Mouse (Mus musculus): ENCODE measurements around the gene Atf7ip. TPM values are rescaled to one million over a fixed set of nuclear protein-coding genes. Genes with fewer than 3 reads are reported as not detected.

The Atf7ip gene
- polyA plus RNA-seq, 1 experiment from 2014 or later, result 21.0 TPM

DNA sequence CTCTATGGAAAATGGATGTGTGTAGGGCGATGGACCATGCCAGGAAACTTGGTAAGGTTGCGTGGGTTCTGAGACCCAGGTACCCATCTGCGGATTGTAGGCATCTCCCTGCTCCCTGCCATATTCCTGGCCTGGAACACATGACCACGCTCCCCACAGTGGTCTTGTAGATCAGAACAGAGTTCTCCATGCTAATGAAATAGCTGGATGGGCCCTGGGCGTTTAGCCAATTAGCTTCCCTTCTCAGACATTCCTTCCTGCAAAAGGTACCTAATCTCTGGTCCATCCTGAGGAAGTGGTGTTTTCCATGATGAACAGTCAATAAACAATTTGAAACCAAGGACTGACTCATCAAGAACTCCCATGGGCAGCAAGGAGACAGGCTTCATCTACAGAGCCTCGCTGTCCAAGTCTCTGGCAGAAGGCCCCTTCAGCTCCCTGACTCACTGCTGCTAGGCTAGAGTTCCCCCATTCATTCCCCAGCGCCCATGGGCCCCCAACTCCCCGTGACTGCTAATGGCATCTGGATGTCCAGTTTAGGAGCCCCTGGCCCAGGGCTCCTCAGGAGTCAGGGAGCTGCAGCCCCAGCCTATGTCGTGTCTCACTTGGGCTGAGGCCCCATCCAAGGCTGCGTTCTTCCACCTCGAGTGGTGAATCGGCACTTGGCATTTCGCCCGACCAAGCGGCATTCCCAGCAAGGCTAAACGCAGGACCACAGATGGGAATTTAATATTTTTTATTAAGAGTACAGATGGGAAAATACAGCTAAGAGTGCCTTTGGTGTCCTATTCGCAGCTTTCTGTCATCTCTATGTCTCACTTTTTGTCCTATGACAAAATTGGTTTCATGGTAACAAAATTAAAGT lies 105.6 kb downstream of the Atf7ip start:
- H3K27me3 ChIP-seq (replicated peaks; ENCODE audit: control insufficient read depth, insufficient read depth, low read length), result no peaks in the 10 kb centered on the region
- no peaks in the 10 kb centered on the region for H3K9me3 ChIP-seq (ENCODE audit: control insufficient read depth, low read length)
- H3K9ac ChIP-seq (ENCODE audit: low read depth, low read length), result no peak overlapping the region
- WGBS, result 95% methylated on average over 17 of the region's 17 CpGs
- H3K36me3 ChIP-seq (ENCODE audit: control insufficient read depth, insufficient read depth, low read length), result peaks cover 12% of the 10 kb centered on the region
- ATAC-seq, result no peak
- no peak overlapping the region for H3K4me3 ChIP-seq (ENCODE audit: low read length)
- H3K4me2 ChIP-seq (ENCODE audit: low read depth, low read length), result no peak overlapping the region
- no peak overlapping the region for H3K27ac ChIP-seq (ENCODE audit: low read length)
- H3K4me1 ChIP-seq (ENCODE audit: control insufficient read depth, insufficient read depth, low read length), result no peaks in the 10 kb centered on the region

DNA sequence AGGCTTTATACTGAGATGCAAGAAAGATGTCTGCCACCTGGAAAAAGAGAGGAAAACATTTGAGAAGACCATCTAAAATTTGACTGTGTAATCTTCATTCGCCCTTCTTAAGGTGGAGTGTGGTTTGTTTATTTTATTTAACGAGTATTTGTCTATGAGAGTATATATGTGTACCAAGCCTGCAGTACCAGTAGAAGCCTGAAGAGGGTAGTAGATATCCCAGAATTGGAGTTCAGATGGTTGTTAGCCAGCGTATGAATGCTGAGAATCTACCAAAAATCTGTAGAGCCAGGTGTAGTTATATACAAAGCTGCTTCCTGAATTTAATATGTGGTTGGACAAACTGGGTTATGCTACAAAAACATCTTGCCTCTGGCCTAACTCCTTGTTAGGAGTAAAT lies 106.3 kb downstream of the Atf7ip start:
- no peak overlapping the region for H3K4me3 ChIP-seq (ENCODE audit: low read length)
- 93% methylated on average over 3 of the region's 3 CpGs for WGBS
- H3K9ac ChIP-seq (ENCODE audit: low read depth, low read length), result no peak overlapping the region
- H3K4me1 ChIP-seq (ENCODE audit: control insufficient read depth, insufficient read depth, low read length), result no peaks in the 10 kb centered on the region
- no peak overlapping the region for H3K4me2 ChIP-seq (ENCODE audit: low read depth, low read length)
- no peaks in the 10 kb centered on the region for H3K9me3 ChIP-seq (ENCODE audit: control insufficient read depth, low read length)
- no peaks in the 10 kb centered on the region for H3K27me3 ChIP-seq (replicated peaks; ENCODE audit: control insufficient read depth, insufficient read depth, low read length)
- H3K36me3 ChIP-seq (ENCODE audit: control insufficient read depth, insufficient read depth, low read length), result peaks cover 9% of the 10 kb centered on the region
- no peak overlapping the region for H3K27ac ChIP-seq (ENCODE audit: low read length)
- ATAC-seq, result no peak

DNA sequence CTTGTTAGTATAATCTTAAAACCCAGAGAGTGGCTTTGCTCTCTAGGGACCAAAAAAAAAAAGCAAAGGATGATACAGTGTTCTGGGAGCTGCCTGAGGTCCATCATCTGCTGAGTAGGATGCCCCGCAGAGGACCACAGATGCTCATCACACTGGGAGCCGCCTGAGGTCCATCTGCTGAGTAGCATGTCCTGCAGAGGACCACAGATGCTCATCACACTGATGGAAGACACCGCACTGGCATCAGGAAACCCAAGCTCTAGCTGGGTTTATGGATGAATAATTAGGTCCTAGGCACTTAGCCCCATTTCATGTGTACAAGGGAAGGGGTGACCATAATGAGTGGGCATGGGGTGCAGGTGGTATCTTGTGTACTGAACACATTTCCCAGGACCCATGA lies 108.2 kb downstream of the Atf7ip start:
- no peaks in the 10 kb centered on the region for H3K4me1 ChIP-seq (ENCODE audit: control insufficient read depth, insufficient read depth, low read length)
- no peaks in the 10 kb centered on the region for H3K27me3 ChIP-seq (replicated peaks; ENCODE audit: control insufficient read depth, insufficient read depth, low read length)
- H3K27ac ChIP-seq (ENCODE audit: low read length), result no peak overlapping the region
- no peak overlapping the region for H3K4me3 ChIP-seq (ENCODE audit: low read length)
- peaks cover 3% of the 10 kb centered on the region; the same call in 1 of the 2 replicates for H3K36me3 ChIP-seq (ENCODE audit: control insufficient read depth, insufficient read depth, low read length)
- H3K9ac ChIP-seq (ENCODE audit: low read depth, low read length), result no peak overlapping the region
- no peak overlapping the region for H3K4me2 ChIP-seq (ENCODE audit: low read depth, low read length)
- 82% methylated on average over 3 of the region's 3 CpGs for WGBS
- no peaks in the 10 kb centered on the region for H3K9me3 ChIP-seq (ENCODE audit: control insufficient read depth, low read length)
- no peak for ATAC-seq

DNA sequence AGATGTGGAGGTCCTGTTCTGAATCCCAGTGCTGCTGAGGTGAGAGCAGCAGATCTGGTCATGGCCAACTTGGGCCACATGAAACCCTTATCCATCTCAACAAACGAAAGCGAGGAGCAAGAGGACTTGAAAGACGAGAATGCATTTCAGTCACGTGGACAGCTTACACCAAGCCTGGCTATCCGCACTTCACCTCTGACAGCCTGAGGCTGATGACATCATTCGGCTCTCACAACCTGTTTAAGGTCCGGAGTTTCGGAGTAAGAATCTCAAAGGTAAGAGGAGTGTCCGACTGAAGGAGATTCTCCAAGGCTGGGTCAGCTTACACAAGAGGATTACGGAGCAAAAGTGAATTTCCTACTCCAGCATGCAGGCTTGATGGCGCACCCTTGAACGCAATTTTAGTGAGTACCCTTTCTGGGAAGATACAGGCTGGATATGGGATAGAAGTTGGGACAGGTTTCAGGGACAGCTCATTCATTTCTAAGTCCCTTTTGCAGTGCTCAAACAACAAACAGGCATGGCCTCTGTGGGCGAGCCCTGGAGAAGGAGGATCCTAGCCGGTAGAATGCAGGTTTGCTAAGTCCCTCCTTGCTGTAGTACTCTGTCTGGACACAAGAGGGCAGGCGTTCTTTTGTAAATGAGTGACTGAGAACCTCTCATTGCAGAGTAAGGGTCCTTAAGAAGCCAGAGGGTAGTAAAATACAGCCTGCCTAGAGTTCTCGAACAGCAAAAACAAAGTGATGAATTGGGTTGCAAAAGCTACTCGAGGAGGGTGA lies 114.6 kb downstream of the Atf7ip start:
- ATAC-seq, result peak; percentile 50; the same call in 1 of the 2 replicates
- H3K4me1 ChIP-seq (ENCODE audit: control insufficient read depth, insufficient read depth, low read length), result no peaks in the 10 kb centered on the region
- no peaks in the 10 kb centered on the region for H3K36me3 ChIP-seq (ENCODE audit: control insufficient read depth, insufficient read depth, low read length)
- no peaks in the 10 kb centered on the region for H3K9me3 ChIP-seq (ENCODE audit: control insufficient read depth, low read length)
- WGBS, result 47% methylated on average over 17 of the region's 17 CpGs
- H3K4me3 ChIP-seq (ENCODE audit: low read length), result no peak overlapping the region
- H3K27ac ChIP-seq (ENCODE audit: low read length), result no peak overlapping the region
- H3K9ac ChIP-seq (ENCODE audit: low read depth, low read length), result no peak overlapping the region
- H3K4me2 ChIP-seq (ENCODE audit: low read depth, low read length), result peak overlapping the region; percentile 20; the same call in 1 of the 2 replicates
- no peaks in the 10 kb centered on the region for H3K27me3 ChIP-seq (replicated peaks; ENCODE audit: control insufficient read depth, insufficient read depth, low read length)

DNA sequence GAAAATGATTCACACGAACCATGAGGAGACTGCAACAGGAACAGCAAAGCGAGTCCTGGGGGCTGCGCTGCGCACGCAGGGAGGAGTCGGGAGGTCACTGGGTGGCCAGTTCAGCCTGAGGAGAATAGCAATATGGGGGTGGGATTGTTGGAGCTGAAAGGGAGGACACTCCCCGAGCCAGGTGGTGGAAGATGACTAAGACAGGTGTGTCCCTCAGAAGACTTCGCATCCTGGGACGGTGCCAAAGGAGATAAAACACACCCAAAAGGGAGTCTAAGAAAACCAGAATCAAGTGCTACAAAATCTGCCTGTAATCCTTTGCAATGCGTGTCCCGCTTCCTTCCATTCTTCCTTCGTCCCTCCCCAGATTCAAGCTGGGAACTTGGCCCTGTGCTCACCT lies 119.5 kb downstream of the Atf7ip start:
- H3K27ac ChIP-seq (ENCODE audit: low read length), result no peak overlapping the region
- H3K9ac ChIP-seq (ENCODE audit: low read depth, low read length), result no peak overlapping the region
- H3K9me3 ChIP-seq (ENCODE audit: control insufficient read depth, low read length), result no peaks in the 10 kb centered on the region
- 83% methylated on average over 12 of the region's 12 CpGs for WGBS
- H3K4me3 ChIP-seq (ENCODE audit: low read length), result no peak overlapping the region
- H3K36me3 ChIP-seq (ENCODE audit: control insufficient read depth, insufficient read depth, low read length), result no peaks in the 10 kb centered on the region
- H3K4me1 ChIP-seq (ENCODE audit: control insufficient read depth, insufficient read depth, low read length), result peaks cover 5% of the 10 kb centered on the region; the same call in 1 of the 2 replicates
- ATAC-seq, result no peak
- no peak overlapping the region for H3K4me2 ChIP-seq (ENCODE audit: low read depth, low read length)
- H3K27me3 ChIP-seq (replicated peaks; ENCODE audit: control insufficient read depth, insufficient read depth, low read length), result no peaks in the 10 kb centered on the region

DNA sequence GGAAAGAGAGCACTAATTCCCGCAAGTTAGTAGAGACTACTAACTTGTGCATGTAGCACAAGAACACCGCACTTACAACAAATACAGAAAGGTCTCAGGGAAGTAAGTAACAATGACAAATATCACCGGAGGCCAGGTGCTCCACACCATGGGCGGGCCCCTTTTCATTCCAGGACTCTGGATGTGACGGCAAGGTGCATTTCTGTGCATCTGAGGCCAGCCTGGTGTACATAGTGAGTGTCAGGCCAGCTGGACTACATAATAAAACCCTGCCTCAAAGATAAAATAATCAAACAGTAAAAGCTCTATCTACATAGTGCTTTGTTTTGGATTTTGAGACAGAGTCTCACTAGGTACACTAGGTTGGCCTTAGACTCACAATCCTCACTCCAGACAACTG lies 123.7 kb downstream of the Atf7ip start:
- no peaks in the 10 kb centered on the region for H3K9me3 ChIP-seq (ENCODE audit: control insufficient read depth, low read length)
- peaks cover 5% of the 10 kb centered on the region; the same call in 1 of the 2 replicates for H3K4me1 ChIP-seq (ENCODE audit: control insufficient read depth, insufficient read depth, low read length)
- no peak overlapping the region for H3K4me3 ChIP-seq (ENCODE audit: low read length)
- H3K9ac ChIP-seq (ENCODE audit: low read depth, low read length), result no peak overlapping the region
- H3K36me3 ChIP-seq (ENCODE audit: control insufficient read depth, insufficient read depth, low read length), result no peaks in the 10 kb centered on the region
- H3K27me3 ChIP-seq (replicated peaks; ENCODE audit: control insufficient read depth, insufficient read depth, low read length), result no peaks in the 10 kb centered on the region
- H3K27ac ChIP-seq (ENCODE audit: low read length), result no peak overlapping the region
- ATAC-seq, result peak; percentile 78
- no peak overlapping the region for H3K4me2 ChIP-seq (ENCODE audit: low read depth, low read length)
- 69% methylated on average over 5 of the region's 5 CpGs for WGBS

DNA sequence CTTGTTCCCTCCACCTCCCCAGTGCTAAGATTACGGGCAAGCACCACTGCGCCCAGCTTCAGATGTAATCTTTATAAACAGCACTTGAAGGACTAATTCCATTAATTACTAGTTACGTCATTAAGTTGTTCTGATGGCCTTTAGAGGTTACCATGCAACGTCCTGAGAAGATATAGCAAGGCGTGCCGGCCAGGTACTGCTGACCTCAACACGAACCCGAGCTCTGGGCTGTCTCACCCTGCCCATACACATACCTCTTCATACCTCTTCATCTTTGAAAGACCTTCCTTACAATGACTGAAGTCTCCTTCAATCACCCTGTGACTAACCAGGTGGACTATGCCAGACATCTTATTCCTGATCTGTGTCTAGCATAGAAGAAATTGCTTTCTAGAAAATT lies 125.6 kb downstream of the Atf7ip start:
- 68% methylated on average over 8 of the region's 8 CpGs for WGBS
- no peak for ATAC-seq
- H3K27me3 ChIP-seq (replicated peaks; ENCODE audit: control insufficient read depth, insufficient read depth, low read length), result no peaks in the 10 kb centered on the region
- H3K36me3 ChIP-seq (ENCODE audit: control insufficient read depth, insufficient read depth, low read length), result no peaks in the 10 kb centered on the region
- peaks cover 5% of the 10 kb centered on the region; the same call in 1 of the 2 replicates for H3K4me1 ChIP-seq (ENCODE audit: control insufficient read depth, insufficient read depth, low read length)
- no peak overlapping the region for H3K4me3 ChIP-seq (ENCODE audit: low read length)
- H3K27ac ChIP-seq (ENCODE audit: low read length), result no peak overlapping the region
- no peak overlapping the region for H3K4me2 ChIP-seq (ENCODE audit: low read depth, low read length)
- no peak overlapping the region for H3K9ac ChIP-seq (ENCODE audit: low read depth, low read length)
- H3K9me3 ChIP-seq (ENCODE audit: control insufficient read depth, low read length), result no peaks in the 10 kb centered on the region

DNA sequence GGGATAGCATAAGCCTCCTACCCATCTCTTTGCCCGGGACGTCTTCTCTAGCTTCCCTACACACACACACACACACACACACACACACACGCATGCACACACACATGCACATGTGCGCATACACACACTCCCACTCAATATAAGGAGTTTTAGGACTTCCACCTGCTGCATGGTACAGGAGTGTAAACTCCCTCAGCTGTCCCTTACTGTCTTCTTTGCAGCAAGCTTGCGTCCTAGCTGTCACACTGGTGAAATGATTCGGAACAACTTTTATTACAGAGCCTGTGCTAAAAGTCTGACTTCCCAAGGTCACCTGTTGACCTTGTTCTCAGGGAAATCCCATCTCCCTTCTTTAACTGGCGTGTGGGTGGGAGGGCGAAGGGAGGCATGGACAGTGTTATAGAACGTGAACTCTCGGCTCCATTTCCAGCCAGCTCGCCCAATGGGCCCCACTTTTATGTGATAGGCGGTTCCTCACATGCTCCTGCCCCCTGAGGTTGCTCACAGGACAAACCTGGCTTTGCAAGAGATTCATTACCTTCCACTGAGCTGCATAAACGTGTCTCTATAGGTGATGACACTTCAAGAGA lies 126.1 kb downstream of the Atf7ip start:
- no peak overlapping the region for H3K27ac ChIP-seq (ENCODE audit: low read length)
- WGBS, result 75% methylated on average over 13 of the region's 13 CpGs

DNA sequence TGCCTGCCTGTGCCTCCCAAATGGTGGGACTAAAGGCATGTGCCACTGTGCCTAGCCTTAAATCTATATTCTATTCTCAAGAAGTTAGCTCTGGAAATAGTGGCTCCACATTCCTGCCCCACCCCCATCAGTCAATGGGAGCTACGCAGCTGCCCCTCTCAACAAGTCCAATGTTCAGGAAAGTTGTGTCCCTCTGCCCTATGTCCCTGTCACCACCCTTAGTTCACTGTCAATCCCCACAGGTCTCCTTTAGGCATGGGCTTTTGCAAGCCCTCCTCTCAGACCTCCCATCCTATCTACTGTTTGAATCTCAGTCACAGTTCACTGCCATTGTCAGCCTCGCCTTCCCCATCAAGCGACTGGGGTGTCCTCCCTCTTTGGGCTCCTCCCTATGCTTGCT lies 127.2 kb downstream of the Atf7ip start:
- H3K36me3 ChIP-seq (ENCODE audit: control insufficient read depth, insufficient read depth, low read length), result no peaks in the 10 kb centered on the region
- H3K27ac ChIP-seq (ENCODE audit: low read length), result no peak overlapping the region
- no peak overlapping the region for H3K9ac ChIP-seq (ENCODE audit: low read depth, low read length)
- 76% methylated on average over 3 of the region's 3 CpGs for WGBS
- no peaks in the 10 kb centered on the region for H3K4me1 ChIP-seq (ENCODE audit: control insufficient read depth, insufficient read depth, low read length)
- H3K9me3 ChIP-seq (ENCODE audit: control insufficient read depth, low read length), result no peaks in the 10 kb centered on the region
- H3K27me3 ChIP-seq (replicated peaks; ENCODE audit: control insufficient read depth, insufficient read depth, low read length), result no peaks in the 10 kb centered on the region
- no peak overlapping the region for H3K4me3 ChIP-seq (ENCODE audit: low read length)
- no peak overlapping the region for H3K4me2 ChIP-seq (ENCODE audit: low read depth, low read length)
- ATAC-seq, result no peak

More for the DNA sequence above, 126.1 kb downstream of the Atf7ip start:
- Histone ChIP-seq H3K4me3 (ENCODE audit: low read length) (no peak overlapping the region), H3K36me3 (ENCODE audit: control insufficient read depth, insufficient read depth, low read length) (no peaks in the 10 kb centered on the region), H3K9ac (ENCODE audit: low read depth, low read length) (no peak overlapping the region), H3K9me3 (ENCODE audit: control insufficient read depth, low read length) (no peaks in the 10 kb centered on the region), H3K27me3 (replicated peaks; ENCODE audit: control insufficient read depth, insufficient read depth, low read length) (no peaks in the 10 kb centered on the region), H3K4me1 (ENCODE audit: control insufficient read depth, insufficient read depth, low read length) (peaks cover 5% of the 10 kb centered on the region; the same call in 1 of the 2 replicates), H3K4me2 (ENCODE audit: low read depth, low read length) (no peak overlapping the region)
- ATAC-seq, result no peak

All from intestine, embryonic 16.5 days (tissue).